Mouse (Mus musculus) right cerebral cortex, postnatal 10 days (tissue): ENCODE results near the gene Rgma.

Source experiments
- DNase-seq, 2 experiments: peaks; one replicate each; pipeline ENCODE4 v3.0.0; 2021; ENCODE audit warnings: low spot score in 2 of 2

Gene Rgma

GRCm38 (mm10) chr7:73433637-73434335, 58.5 kb downstream of the Rgma start:
- DNase-seq: no peak

DNA sequence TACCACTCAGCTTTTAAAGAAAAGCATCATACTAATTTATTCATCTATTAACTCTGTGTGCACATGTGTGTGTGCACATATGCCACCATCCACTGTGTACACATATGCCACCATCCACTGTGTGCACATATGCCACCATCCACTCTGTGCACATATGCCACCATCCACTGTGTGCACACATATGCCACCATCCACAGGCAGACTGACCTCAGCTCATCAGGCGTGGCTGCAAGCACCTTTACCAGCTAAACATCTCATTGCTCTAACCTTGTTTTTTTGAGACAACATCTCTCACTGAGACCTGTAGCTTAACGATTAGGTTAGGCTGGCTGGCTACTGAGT, 59.0 kb downstream of the Rgma start:
- DNase-seq: no peak

GRCm38 (mm10) chr7:73435685-73436084, 60.4 kb downstream of the Rgma start:
- DNase-seq: no peak

- DNase-seq: no peak
These were observed 66.5 kb downstream of the Rgma start for GRCm38 (mm10) chr7:73441802-73442201.

- DNase-seq: no peak
These were observed 66.9 kb downstream of the Rgma start for GRCm38 (mm10) chr7:73442246-73442645.

DNA sequence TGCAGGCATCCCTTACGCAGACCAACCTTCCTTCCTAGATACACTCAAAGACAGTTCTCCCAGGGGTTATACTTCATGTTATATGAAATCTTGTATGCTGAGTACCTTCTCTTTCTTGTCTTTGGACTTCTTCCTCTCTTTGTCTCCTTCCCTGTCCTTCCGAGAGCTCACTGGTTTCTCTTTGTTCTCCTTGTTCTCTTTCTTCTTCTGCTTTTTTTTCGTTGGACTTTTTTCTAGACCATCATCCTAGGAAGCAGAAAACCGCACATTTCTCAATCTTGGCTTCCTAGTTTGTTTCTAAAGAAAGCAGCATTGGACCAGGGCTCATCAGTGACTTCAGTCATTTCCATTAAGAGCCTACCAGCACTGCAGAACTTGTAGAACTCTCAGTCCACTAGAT, 76.3 kb downstream of the Rgma start:
- DNase-seq: no peak

- DNase-seq: no peak
These were observed 77.0 kb downstream of the Rgma start for GRCm38 (mm10) chr7:73452187-73452808.

- DNase-seq: no peak
These were observed 78.8 kb downstream of the Rgma start for GRCm38 (mm10) chr7:73454113-73454512.

DNA sequence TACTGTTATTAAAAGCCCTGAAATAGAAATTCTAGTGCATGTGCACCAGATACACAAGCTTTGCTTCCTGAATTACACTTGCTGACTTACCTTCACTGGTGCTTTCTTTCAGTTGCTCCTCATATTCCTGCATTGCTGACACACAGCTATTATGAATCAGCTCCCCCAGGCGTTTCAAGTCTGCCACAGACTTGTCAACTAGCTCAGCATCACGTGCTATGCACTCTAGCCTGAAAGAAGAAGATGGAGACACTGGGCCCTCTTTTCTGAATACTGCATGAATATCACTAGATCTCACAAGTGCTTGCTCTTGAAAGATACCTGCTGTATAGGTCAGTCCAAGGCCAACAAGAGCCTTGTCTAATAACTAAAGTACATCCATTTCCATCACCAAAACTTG, 88.2 kb downstream of the Rgma start:
- DNase-seq: no peak

DNA sequence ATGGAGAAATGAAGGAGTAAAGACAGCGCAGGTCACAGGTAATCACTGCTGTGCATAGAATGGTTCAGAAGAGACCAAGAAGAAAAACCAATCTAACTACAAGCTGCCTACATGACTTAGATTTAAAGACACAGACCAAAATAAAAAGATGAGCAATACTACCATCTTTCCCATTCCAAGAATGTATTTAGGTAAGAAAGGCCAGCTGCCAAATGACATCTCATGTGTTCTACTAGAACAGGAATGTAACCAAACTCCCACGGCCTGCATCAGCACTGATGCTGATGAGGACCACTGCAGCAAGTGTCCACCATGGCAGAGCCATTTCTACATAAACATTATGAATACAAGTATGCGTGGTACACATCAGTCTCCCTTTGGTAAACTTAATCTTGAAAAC, 92.4 kb downstream of the Rgma start:
- no peak for DNase-seq
